Mouse (Mus musculus) E14TG2a.4 (cell line): ENCODE results near the gene Slc22a17.

ENCODE experiments used
- H3K27me3 ChIP-seq: 2 replicates; pipeline ENCODE4 v1.6.1; 2014; ENCODE audit warnings: low read length, control low read depth; ENCODE audit not compliant: insufficient read depth
- H3K36me3 ChIP-seq: 2 replicates; pipeline ENCODE4 v1.6.1; 2014; ENCODE audit warnings: low read length, control low read depth; ENCODE audit not compliant: insufficient read depth
- H3K4me1 ChIP-seq: replicated peaks from 2 replicates; pipeline ENCODE4 v1.6.1; 2014; ENCODE audit warnings: low read depth, low read length, control low read depth
- H3K4me3 ChIP-seq: replicated peaks from 2 replicates; pipeline ENCODE4 v1.5.1; 2014; ENCODE audit warnings: mild to moderate bottlenecking, low read length
- H3K9me3 ChIP-seq: 2 replicates; pipeline ENCODE4 v1.6.1; 2014; ENCODE audit warnings: low read length, control low read depth
- CTCF ChIP-seq: conservative IDR thresholded peaks from 2 replicates; pipeline ENCODE4 v1.5.1; 2014; ENCODE audit warnings: low read length
- NANOG ChIP-seq: IDR thresholded peaks from 2 replicates; pipeline ENCODE4 v1.6.1; 2014; ENCODE audit warnings: borderline replicate concordance, low read length, mixed read lengths
- POU5F1 ChIP-seq: IDR thresholded peaks from 2 replicates; pipeline ENCODE4 v1.6.1; 2014; ENCODE audit warnings: low read length, borderline replicate concordance

Gene Slc22a17

GRCm38 (mm10) chr14:54924641-54925348 lies 11.9 kb upstream of the Slc22a17 start:
- Histone ChIP-seq H3K27me3 (peaks cover 41% of the 10 kb centered on the region), H3K4me1 (peaks cover 66% of the 10 kb centered on the region), H3K9me3 (no peaks in the 10 kb centered on the region), H3K36me3 (peaks cover 28% of the 10 kb centered on the region), H3K4me3 (peak overlapping the region; percentile 87)
- TF ChIP-seq POU5F1: no peak
- no peak for TF ChIP-seq NANOG
- TF ChIP-seq CTCF: no peak

- Histone ChIP-seq H3K36me3 (peaks cover 68% of the 10 kb centered on the region), H3K9me3 (no peaks in the 10 kb centered on the region), H3K27me3 (peaks cover 18% of the 10 kb centered on the region), H3K4me1 (peaks cover 39% of the 10 kb centered on the region), H3K4me3 (no peak overlapping the region; the same call in 1 of the 2 replicates)
- TF ChIP-seq CTCF (no peak), POU5F1 (no peak)
Measured at GRCm38 (mm10) chr14:54920076-54920685, 7.2 kb upstream of the Slc22a17 start.

GRCm38 (mm10) chr14:54913343-54913742 lies 411 bp upstream of the Slc22a17 start:
- Histone ChIP-seq H3K9me3 (no peaks in the 10 kb centered on the region), H3K4me3 (peak overlapping the region; percentile 85)
- no peak for TF ChIP-seq POU5F1
- no peak for TF ChIP-seq NANOG
- no peak for TF ChIP-seq CTCF

GRCm38 (mm10) chr14:54912109-54912850 lies 652 bp downstream of the Slc22a17 start:
- Histone ChIP-seq H3K4me3 (peak overlapping the region; percentile 85), H3K4me1 (peaks cover 33% of the 10 kb centered on the region), H3K9me3 (no peaks in the 10 kb centered on the region), H3K27me3 (peaks cover 72% of the 10 kb centered on the region), H3K36me3 (peaks cover 23% of the 10 kb centered on the region)
- TF ChIP-seq POU5F1 (no peak), CTCF (no peak), NANOG (no peak)

More at GRCm38 (mm10) chr14:54913343-54913742, 411 bp upstream of the Slc22a17 start:
- Histone ChIP-seq H3K4me1 (peaks cover 23% of the 10 kb centered on the region), H3K27me3 (peaks cover 65% of the 10 kb centered on the region), H3K36me3 (peaks cover 25% of the 10 kb centered on the region)

- peaks cover 55% of the 10 kb centered on the region for H3K27me3 ChIP-seq
- H3K4me1 ChIP-seq: peaks cover 38% of the 10 kb centered on the region
- no peaks in the 10 kb centered on the region for H3K9me3 ChIP-seq
- TF ChIP-seq CTCF: no peak
- no peak for TF ChIP-seq NANOG
- no peak for TF ChIP-seq POU5F1
- H3K36me3 ChIP-seq: peaks cover 6% of the 10 kb centered on the region; the same call in 1 of the 2 replicates
- no peak overlapping the region for H3K4me3 ChIP-seq
Measured at GRCm38 (mm10) chr14:54908682-54909081, 4.2 kb downstream of the Slc22a17 start.

GRCm38 (mm10) chr14:54903641-54904040 lies 9.3 kb downstream of the Slc22a17 start:
- Histone ChIP-seq H3K4me1 (peaks cover 34% of the 10 kb centered on the region), H3K4me3 (no peak overlapping the region), H3K9me3 (no peaks in the 10 kb centered on the region), H3K36me3 (peaks cover 13% of the 10 kb centered on the region), H3K27me3 (peaks cover 9% of the 10 kb centered on the region)
- TF ChIP-seq CTCF (no peak), POU5F1 (no peak), NANOG (no peak)

GRCm38 (mm10) chr14:54900383-54900782 lies 12.5 kb downstream of the Slc22a17 start:
- TF ChIP-seq NANOG (no peak), CTCF (peak; percentile 55), POU5F1 (no peak)
- Histone ChIP-seq H3K4me1 (peaks cover 47% of the 10 kb centered on the region), H3K36me3 (peaks cover 40% of the 10 kb centered on the region), H3K9me3 (no peaks in the 10 kb centered on the region), H3K4me3 (no peak overlapping the region), H3K27me3 (no peaks in the 10 kb centered on the region)

GRCm38 (mm10) chr14:54897445-54897844 lies 15.5 kb downstream of the Slc22a17 start:
- H3K36me3 ChIP-seq: peaks cover 46% of the 10 kb centered on the region
- peaks cover 63% of the 10 kb centered on the region for H3K4me1 ChIP-seq
- H3K4me3 ChIP-seq: 0 out of 2 replicates have a peak overlapping the region, but pooled peaks have one; percentile 14
- H3K27me3 ChIP-seq: no peaks in the 10 kb centered on the region
- TF ChIP-seq CTCF (no peak), NANOG (no peak), POU5F1 (no peak)
- no peaks in the 10 kb centered on the region for H3K9me3 ChIP-seq
